Mouse (Mus musculus) embryonic facial prominence, embryonic 15.5 days (tissue): ENCODE measurements at regions not wholly inside any gene's neighbourhood (a gene's known extent, or its start where the extent isn't known, plus 50 kb on each side); places are given as distances from the start of the nearest gene placed in this dataset.
A peak's percentile ranks its signal among the peaks of the same experiment; 100 is the strongest.

Experiments
- ATAC-seq: fragments of 200-750 bp; cut with Nextera tagmentation; 2 replicates; pipeline ENCODE4 v1.8.0; 2017; ENCODE audit warnings: low read depth, moderate TSS enrichment; ENCODE audit not compliant: insufficient number of reproducible peaks, low FRiP score, low TSS enrichment
- H3K27ac ChIP-seq: fragments of 300-500 bp; sonication (generic); replicated peaks from 2 replicates; pipeline ENCODE4 v1.5.1; 2015; ENCODE audit warnings: mild to moderate bottlenecking, inconsistent platforms
- H3K27me3 ChIP-seq: fragments of 300-500 bp; sonication (generic); 2 replicates; pipeline ENCODE4 v1.6.1; 2015; ENCODE audit warnings: inconsistent platforms
- H3K36me3 ChIP-seq: fragments of 300-500 bp; sonication (generic); 2 replicates; pipeline ENCODE4 v1.6.1; 2015; ENCODE audit warnings: mild to moderate bottlenecking, inconsistent platforms
- H3K4me1 ChIP-seq: fragments of 300-500 bp; sonication (generic); 2 replicates; pipeline ENCODE4 v1.6.1; 2015; ENCODE audit warnings: inconsistent platforms
- H3K4me2 ChIP-seq: fragments of 300-500 bp; sonication (generic); replicated peaks from 2 replicates; pipeline ENCODE4 v1.6.1; 2015; ENCODE audit warnings: mild to moderate bottlenecking, inconsistent platforms
- H3K4me3 ChIP-seq: fragments of 300-500 bp; sonication (generic); replicated peaks from 2 replicates; pipeline ENCODE4 v1.5.1; 2015; ENCODE audit warnings: mild to moderate bottlenecking, inconsistent platforms
- H3K9ac ChIP-seq: fragments of 300-500 bp; sonication (generic); 2 replicates; pipeline ENCODE4 v1.6.1; 2015; ENCODE audit warnings: inconsistent platforms
- H3K9me3 ChIP-seq: fragments of 300-500 bp; sonication (generic); replicated peaks from 2 replicates; pipeline ENCODE4 v1.6.1; 2016; ENCODE audit warnings: inconsistent platforms
- WGBS: fragments of 180-500 bp; shearing (Covaris S2); methylation state at CpG from one replicate; pipeline ENCODE4 v1.1.7; 2015; 5-methylcytosine and 5-hydroxymethylcytosine counted together

- no peak overlapping the region for H3K4me2 ChIP-seq
- H3K4me3 ChIP-seq = no peak overlapping the region
- WGBS = 8% methylated on average over 1 of the region's 1 CpGs
- H3K9me3 ChIP-seq = no peaks in the 10 kb centered on the region
- no peaks in the 10 kb centered on the region for H3K36me3 ChIP-seq
- no peak overlapping the region for H3K27ac ChIP-seq
- no peaks in the 10 kb centered on the region for H3K27me3 ChIP-seq
- no peak overlapping the region for H3K9ac ChIP-seq
- H3K4me1 ChIP-seq = no peaks in the 10 kb centered on the region
- no peak for ATAC-seq
These were observed 774.9 kb downstream of the 5730522E02Rik start for GRCm38 (mm10) chr11:25435645-25436044.

- H3K27ac ChIP-seq = no peak overlapping the region
These were observed 787.4 kb downstream of the 5730522E02Rik start for GRCm38 (mm10) chr11:25423186-25423585.

DNA sequence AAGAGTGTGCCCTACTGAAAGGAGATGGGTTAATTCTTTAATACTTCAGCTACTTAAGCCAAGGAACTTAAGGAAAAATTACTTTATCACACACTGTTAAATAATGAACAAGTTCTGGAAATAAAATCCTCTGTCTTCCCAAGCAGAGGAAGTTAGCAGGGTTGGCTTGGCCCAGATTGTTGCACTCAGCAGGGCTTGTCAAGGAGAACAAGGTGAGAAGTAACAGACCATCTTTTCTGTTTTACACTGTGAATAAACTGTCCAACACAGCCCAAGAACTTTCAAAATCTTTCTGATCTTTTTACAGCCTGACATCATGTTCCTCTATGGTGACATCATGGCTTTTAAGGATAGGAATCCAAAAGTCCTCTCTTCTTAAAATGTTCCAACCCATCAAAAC is 789.1 kb downstream of the 5730522E02Rik start:
- Histone ChIP-seq H3K27ac (no peak overlapping the region), H3K4me3 (no peak overlapping the region), H3K9ac (no peak overlapping the region), H3K36me3 (no peaks in the 10 kb centered on the region), H3K4me2 (no peak overlapping the region), H3K4me1 (no peaks in the 10 kb centered on the region), H3K9me3 (no peaks in the 10 kb centered on the region), H3K27me3 (no peaks in the 10 kb centered on the region)
- no peak for ATAC-seq

More at GRCm38 (mm10) chr11:25423186-25423585, 787.4 kb downstream of the 5730522E02Rik start:
- ATAC-seq = no peak
- WGBS = 78% methylated on average over 4 of the region's 4 CpGs
- no peak overlapping the region for H3K9ac ChIP-seq
- no peak overlapping the region for H3K4me3 ChIP-seq
- no peaks in the 10 kb centered on the region for H3K9me3 ChIP-seq
- H3K4me1 ChIP-seq = no peaks in the 10 kb centered on the region
- H3K4me2 ChIP-seq = no peak overlapping the region
- no peaks in the 10 kb centered on the region for H3K27me3 ChIP-seq
- H3K36me3 ChIP-seq = no peaks in the 10 kb centered on the region

GRCm38 (mm10) chr11:25410403-25411090 is 800.0 kb downstream of the 5730522E02Rik start:
- H3K4me3 ChIP-seq = no peak overlapping the region
- no peaks in the 10 kb centered on the region for H3K9me3 ChIP-seq
- H3K9ac ChIP-seq = no peak overlapping the region
- WGBS = 83% methylated on average over 4 of the region's 4 CpGs
- ATAC-seq = no peak
- H3K4me1 ChIP-seq = no peaks in the 10 kb centered on the region
- H3K4me2 ChIP-seq = no peak overlapping the region
- no peak overlapping the region for H3K27ac ChIP-seq
- no peaks in the 10 kb centered on the region for H3K27me3 ChIP-seq
- no peaks in the 10 kb centered on the region for H3K36me3 ChIP-seq

DNA sequence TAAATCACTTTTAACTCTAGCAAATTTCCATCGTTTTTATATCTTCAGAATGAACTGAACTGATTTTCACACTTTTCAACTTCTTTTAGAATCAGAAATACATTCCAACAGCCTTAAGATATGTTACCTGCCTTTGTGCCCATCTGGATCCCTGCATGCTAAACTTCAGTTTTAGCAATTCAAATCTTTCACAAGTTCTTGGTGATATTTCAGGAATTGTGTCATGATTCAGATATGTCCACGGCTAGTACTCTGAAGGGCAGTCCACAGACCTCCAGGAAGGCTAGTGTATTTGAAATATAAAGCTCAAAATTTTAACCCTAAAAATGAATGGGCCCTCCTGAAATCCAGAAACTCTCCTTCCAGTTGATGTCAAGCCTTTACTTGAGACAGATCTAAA is 818.9 kb downstream of the 5730522E02Rik start:
- H3K9me3 ChIP-seq = no peaks in the 10 kb centered on the region
- H3K36me3 ChIP-seq = no peaks in the 10 kb centered on the region
- ATAC-seq = no peak
- WGBS = 56% methylated on average over 2 of the region's 2 CpGs
- H3K27ac ChIP-seq = no peak overlapping the region
- H3K4me2 ChIP-seq = no peak overlapping the region
- no peaks in the 10 kb centered on the region for H3K4me1 ChIP-seq
- H3K4me3 ChIP-seq = no peak overlapping the region
- H3K27me3 ChIP-seq = no peaks in the 10 kb centered on the region
- no peak overlapping the region for H3K9ac ChIP-seq

- Histone ChIP-seq H3K9me3 (no peaks in the 10 kb centered on the region), H3K4me1 (no peaks in the 10 kb centered on the region), H3K4me2 (no peak overlapping the region), H3K36me3 (no peaks in the 10 kb centered on the region), H3K9ac (no peak overlapping the region), H3K27me3 (no peaks in the 10 kb centered on the region), H3K27ac (no peak overlapping the region), H3K4me3 (no peak overlapping the region)
- ATAC-seq = no peak
- WGBS = 72% methylated on average over 2 of the region's 2 CpGs
These were observed 843.5 kb downstream of the 5730522E02Rik start for GRCm38 (mm10) chr11:25367111-25367510.

DNA sequence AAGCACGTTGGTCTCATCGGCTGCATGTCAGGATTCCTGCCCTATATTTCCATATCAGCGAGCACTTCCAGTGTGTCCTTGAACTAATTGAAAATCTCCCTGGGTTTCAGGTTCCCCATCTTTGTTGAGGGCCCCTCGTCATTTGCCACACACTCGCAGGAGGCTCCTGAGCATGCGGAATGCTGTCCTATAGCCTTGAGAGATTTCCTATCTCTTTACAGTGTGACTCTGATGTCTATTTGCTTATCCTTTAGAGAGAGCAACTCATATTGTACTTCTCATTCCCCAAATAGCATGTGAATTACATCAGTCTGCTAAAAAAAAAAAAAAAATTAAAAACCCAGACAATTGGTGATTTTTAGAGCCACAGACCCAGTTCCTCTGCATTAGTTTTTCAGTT is 845.1 kb downstream of the 5730522E02Rik start:
- no peaks in the 10 kb centered on the region for H3K27me3 ChIP-seq
- 47% methylated on average over 6 of the region's 6 CpGs for WGBS
- ATAC-seq = no peak
- no peak overlapping the region for H3K27ac ChIP-seq
- no peak overlapping the region for H3K4me3 ChIP-seq
- H3K4me2 ChIP-seq = no peak overlapping the region
- no peaks in the 10 kb centered on the region for H3K36me3 ChIP-seq
- H3K4me1 ChIP-seq = no peaks in the 10 kb centered on the region
- no peaks in the 10 kb centered on the region for H3K9me3 ChIP-seq
- no peak overlapping the region for H3K9ac ChIP-seq

GRCm38 (mm10) chr11:25359723-25360122 is 850.8 kb downstream of the 5730522E02Rik start:
- no peak overlapping the region for H3K27ac ChIP-seq
- peaks cover 16% of the 10 kb centered on the region for H3K4me1 ChIP-seq
- H3K36me3 ChIP-seq = no peaks in the 10 kb centered on the region
- H3K27me3 ChIP-seq = no peaks in the 10 kb centered on the region
- H3K9me3 ChIP-seq = no peaks in the 10 kb centered on the region
- no peak overlapping the region for H3K9ac ChIP-seq
- 71% methylated on average over 1 of the region's 1 CpGs for WGBS
- H3K4me3 ChIP-seq = no peak overlapping the region
- no peak for ATAC-seq
- H3K4me2 ChIP-seq = no peak overlapping the region

DNA sequence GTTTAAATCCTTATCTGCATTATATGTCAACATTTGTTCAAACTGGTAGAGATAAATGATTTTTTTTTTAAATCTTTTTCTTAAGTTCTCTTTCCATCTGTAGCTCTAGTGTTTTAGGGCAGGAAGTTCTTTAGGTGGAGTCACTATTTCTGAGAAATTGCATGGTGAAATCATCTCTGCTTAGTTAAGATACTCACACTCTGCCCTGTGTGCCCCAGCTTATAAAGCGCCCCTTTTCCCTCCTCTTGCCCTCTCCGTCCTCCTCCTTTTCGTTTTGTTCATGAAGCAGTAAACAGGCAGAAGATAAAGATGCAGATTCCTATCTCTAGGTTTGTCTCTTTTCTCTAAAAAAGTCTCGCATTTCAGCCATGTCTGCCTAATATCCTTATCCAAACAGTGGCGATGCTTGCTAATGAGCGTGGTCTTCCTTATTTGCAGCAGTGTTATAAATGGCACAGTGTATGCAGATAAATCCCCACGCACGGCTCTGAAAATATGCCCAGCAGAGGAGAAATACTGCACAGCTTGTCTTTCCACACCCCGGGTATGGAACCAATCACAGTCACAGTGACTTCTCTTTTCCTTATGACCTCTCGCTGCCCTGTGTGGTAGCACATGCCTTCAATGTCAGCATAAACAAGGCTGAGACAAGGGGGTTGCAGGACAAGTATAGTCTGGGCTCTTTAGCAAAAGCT is 852.7 kb downstream of the 5730522E02Rik start:
- no peaks in the 10 kb centered on the region for H3K36me3 ChIP-seq
- ATAC-seq = no peak
- no peaks in the 10 kb centered on the region for H3K9me3 ChIP-seq
- H3K9ac ChIP-seq = no peak overlapping the region
- peaks cover 16% of the 10 kb centered on the region for H3K4me1 ChIP-seq
- peak overlapping the region; percentile 51 for H3K4me2 ChIP-seq
- peak overlapping the region; percentile 27 for H3K4me3 ChIP-seq
- no peaks in the 10 kb centered on the region for H3K27me3 ChIP-seq
- H3K27ac ChIP-seq = no peak overlapping the region
- 22% methylated on average over 10 of the region's 10 CpGs for WGBS

DNA sequence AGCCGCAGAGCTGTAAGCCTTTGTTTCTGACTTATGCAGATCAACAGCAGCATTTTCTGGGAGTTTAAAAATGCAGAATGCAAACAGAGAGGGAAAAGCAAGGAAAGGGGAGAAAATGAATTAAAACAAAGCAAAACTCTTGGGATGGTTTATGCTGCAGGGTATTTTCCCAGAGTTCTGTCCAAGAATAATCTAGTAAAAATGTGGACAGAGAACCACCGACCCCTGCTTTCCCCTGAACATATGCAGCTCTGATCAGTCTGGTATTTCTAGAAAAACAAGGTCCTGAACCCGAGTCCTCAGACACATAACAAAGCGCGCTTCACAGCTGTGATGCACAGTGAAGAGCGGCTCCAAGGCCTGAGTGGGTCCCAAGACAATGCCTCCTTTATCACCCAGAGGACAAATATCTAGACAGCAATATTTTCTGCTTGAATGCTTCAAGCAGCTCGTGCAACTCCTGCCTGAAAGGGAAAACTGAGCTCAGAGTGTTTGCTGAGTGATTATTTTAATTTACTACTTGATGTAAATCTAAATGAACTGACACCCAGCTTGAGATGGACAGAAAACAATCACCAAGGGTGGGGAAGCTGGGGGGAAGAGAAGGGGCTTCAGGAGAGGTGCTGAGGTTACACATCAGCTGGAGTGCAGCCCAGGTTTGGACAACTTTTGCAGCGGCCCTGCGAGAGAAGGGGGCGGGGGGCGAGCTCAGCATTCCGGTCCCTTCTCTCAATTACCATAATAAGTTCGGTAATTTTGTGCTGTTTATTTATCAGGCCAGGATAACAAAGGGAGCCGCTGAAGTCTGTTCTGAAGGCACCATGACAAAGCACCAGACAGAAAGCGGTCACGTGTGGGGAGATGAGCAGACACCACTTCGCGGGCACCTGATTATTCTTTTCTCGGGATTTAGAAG is 853.6 kb downstream of the 5730522E02Rik start:
- Histone ChIP-seq H3K27me3 (no peaks in the 10 kb centered on the region), H3K27ac (no peak overlapping the region), H3K4me3 (peak overlapping the region; percentile 27), H3K4me1 (peaks cover 16% of the 10 kb centered on the region), H3K9ac (no peak overlapping the region), H3K36me3 (no peaks in the 10 kb centered on the region), H3K9me3 (no peaks in the 10 kb centered on the region), H3K4me2 (peak overlapping the region; percentile 51)
- ATAC-seq = 0 out of 2 replicates have a peak, but pooled peaks have one; percentile 43
- WGBS = 11% methylated on average over 19 of the region's 19 CpGs

DNA sequence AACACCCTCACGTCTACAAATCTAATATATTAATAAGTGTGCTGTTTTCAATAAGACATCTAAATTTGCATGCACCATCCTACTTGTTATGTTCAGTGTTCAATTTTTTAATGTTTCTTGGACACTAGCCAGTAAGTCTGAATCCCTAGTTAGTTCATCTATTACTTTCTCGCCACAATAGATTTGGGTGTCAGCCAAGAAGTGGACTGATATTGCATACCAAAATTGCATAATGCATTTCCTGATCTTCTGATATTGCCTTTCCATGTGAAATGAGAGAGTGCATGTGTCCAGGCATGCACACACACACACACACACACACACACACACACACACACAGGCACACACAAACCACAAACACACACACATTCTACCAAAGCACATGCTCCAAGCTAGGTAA is 874.9 kb downstream of the 5730522E02Rik start:
- Histone ChIP-seq H3K9ac (no peak overlapping the region), H3K4me1 (no peaks in the 10 kb centered on the region), H3K27ac (no peak overlapping the region), H3K4me2 (no peak overlapping the region), H3K4me3 (no peak overlapping the region), H3K36me3 (no peaks in the 10 kb centered on the region), H3K9me3 (no peaks in the 10 kb centered on the region), H3K27me3 (no peaks in the 10 kb centered on the region)
- no peak for ATAC-seq
- WGBS = 49% methylated on average over 2 of the region's 2 CpGs
